Mouse (Mus musculus) stomach, postnatal 0 days (tissue): ENCODE data around the gene Fam57b.

Experiments
- CTCF ChIP-seq: IDR thresholded peaks from 2 replicates; pipeline ENCODE4 v1.5.1; 2016; ENCODE audit warnings: antibody characterized with exemption, low read depth, mild to moderate bottlenecking, moderate library complexity
- EP300 ChIP-seq: optimal IDR thresholded peaks from 2 replicates; pipeline ENCODE3; 2016; ENCODE audit warnings: antibody characterized with exemption

DNA sequence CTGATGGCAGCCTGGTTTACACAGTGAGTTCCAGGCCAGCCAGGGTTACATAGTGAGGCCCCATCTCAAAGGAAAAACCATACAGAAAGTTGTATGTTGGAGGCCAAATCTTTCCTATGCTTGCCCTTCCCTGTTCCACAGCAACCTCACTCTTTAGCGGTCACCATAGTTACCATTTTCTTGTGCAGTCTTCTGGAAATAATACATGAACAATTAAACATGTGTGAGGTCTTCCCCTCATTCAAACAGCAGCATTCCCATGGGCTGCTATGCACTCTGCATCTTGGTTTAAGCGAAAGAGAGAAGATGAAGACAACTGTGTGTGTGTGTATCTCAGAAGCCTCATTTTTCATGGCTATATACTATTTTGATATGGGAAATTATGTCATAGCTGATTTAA lies 48.0 kb downstream of the Fam57b start:
- TF ChIP-seq CTCF, result no peak
- no peak for TF ChIP-seq EP300
